Mouse (Mus musculus) testis, adult 2 months (tissue): ENCODE data around the gene 1700016H13Rik. TPM values are rescaled to one million over a fixed set of nuclear protein-coding genes. Genes with fewer than 3 reads are reported as not detected.

Source experiments
- H3K27ac ChIP-seq: fragments of 200-500 bp; 2 replicates; pipeline ENCODE4 v1.5.1; 2012; ENCODE audit warnings: low read depth, low read length; ENCODE audit not compliant: control insufficient read depth, insufficient read depth
- H3K27me3 ChIP-seq: fragments of 200-500 bp; 2 replicates; pipeline ENCODE4 v1.6.1; 2012; ENCODE audit warnings: mild to moderate bottlenecking, low read length, moderate library complexity; ENCODE audit not compliant: control insufficient read depth, insufficient read depth
- H3K36me3 ChIP-seq: fragments of 200-500 bp; 2 replicates; pipeline ENCODE4 v1.6.1; 2012; ENCODE audit warnings: mild to moderate bottlenecking, low read length; ENCODE audit not compliant: control insufficient read depth, insufficient read depth
- H3K4me1 ChIP-seq: fragments of 200-500 bp; 2 replicates; pipeline ENCODE4 v1.6.1; 2012; ENCODE audit warnings: low read length; ENCODE audit not compliant: control insufficient read depth, insufficient read depth
- H3K4me3 ChIP-seq: fragments of 200-500 bp; 2 replicates; pipeline ENCODE4 v1.5.1; 2012; ENCODE audit warnings: low read depth, mild to moderate bottlenecking, low read length, moderate library complexity, mixed read lengths; ENCODE audit not compliant: control insufficient read depth
- CTCF ChIP-seq: fragments of 200-500 bp; IDR thresholded peaks from 2 replicates; pipeline ENCODE4 v1.5.1; 2012; ENCODE audit warnings: low read depth, mild to moderate bottlenecking, inconsistent platforms, low read length, moderate library complexity; ENCODE audit not compliant: control insufficient read depth, insufficient read depth, insufficient replicate concordance
- POLR2A ChIP-seq: fragments of 200-500 bp; IDR thresholded peaks from 2 replicates; pipeline ENCODE4 v1.6.1; 2012; ENCODE audit warnings: low read depth, mild to moderate bottlenecking, inconsistent platforms, low read length, moderate library complexity; ENCODE audit not compliant: control insufficient read depth
- polyA plus RNA-seq: library from polyadenylated mRNA; depleted of rRNA; stranded (reverse); fragments of >200 nt; gene quantifications from 2 replicates; pipeline ENCODE4 v1.2.3, GENCODE M21; 2012

1700016H13Rik gene
- polyA plus RNA-seq, 1 experiment = 429 TPM

DNA sequence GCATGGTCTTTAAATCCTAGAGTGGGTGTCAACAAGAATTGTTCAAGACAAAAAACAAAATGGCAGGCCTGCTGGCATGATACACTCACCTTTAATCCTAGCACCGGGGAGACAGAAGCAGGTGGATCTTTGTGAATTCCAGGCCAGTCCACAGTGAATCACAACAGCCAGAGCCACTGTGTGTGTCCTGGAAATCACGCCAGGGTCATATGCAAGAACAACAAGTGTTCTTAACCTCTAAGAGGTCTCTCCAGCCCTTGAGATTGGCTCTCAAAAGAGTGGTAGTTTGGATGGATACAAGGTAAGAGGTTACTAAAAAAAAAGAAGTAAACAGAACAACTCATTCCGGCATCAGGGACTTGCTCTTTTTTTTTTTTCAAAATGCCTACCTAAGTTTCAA is 8.5 kb downstream of the 1700016H13Rik start:
- TF ChIP-seq POLR2A (no peak), CTCF (no peak)

DNA sequence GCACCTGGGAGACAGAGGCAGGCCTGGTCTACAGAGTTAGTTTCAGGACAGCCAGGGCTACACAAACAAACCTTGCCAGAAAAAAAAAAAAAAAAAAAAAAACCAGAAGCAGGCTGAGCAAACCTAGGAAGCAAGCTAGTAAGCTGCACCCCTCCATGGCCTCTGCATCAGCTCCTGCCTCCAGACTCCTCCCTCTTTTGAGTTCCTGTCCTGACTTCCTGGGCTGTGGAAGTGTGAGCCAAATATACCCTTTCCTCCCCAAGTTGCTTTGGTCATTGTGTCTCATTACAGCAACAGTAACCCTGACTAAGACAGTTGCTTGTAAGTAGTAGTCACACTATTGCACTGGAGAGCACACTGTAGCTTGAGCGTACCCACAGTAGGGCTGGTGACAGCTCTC is 11.6 kb downstream of the 1700016H13Rik start:
- Histone ChIP-seq H3K36me3 (no peaks in the 10 kb centered on the region), H3K4me3 (no peak overlapping the region), H3K27ac (no peak overlapping the region), H3K4me1 (no peaks in the 10 kb centered on the region), H3K27me3 (no peaks in the 10 kb centered on the region)
- no peak for TF ChIP-seq POLR2A
- no peak for TF ChIP-seq CTCF

More for the DNA sequence above, 8.5 kb downstream of the 1700016H13Rik start:
- no peak overlapping the region for H3K4me3 ChIP-seq
- H3K27ac ChIP-seq = no peak overlapping the region
- H3K36me3 ChIP-seq = no peaks in the 10 kb centered on the region
- H3K27me3 ChIP-seq = no peaks in the 10 kb centered on the region
- H3K4me1 ChIP-seq = no peaks in the 10 kb centered on the region

DNA sequence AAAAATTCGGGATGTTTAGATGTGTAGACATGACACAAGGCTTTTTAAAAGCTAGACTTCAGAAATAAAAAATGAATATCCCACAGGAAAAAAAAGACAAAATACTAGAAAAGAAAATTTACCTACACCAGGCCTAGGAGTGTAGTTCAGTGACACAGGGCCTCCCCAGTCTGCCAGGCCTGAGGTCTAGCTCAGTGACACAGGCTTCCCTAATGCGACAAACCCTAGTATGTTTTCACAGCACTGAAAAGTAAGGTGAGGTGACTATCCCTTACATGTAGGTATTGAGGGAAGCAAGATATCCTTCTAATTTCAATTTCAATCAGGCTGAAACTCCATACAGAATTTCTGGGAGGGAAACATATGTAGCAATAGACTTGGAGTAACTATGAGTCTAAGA is 18.6 kb downstream of the 1700016H13Rik start:
- Histone ChIP-seq H3K36me3 (no peaks in the 10 kb centered on the region), H3K4me3 (no peak overlapping the region), H3K27ac (no peak overlapping the region), H3K4me1 (no peaks in the 10 kb centered on the region), H3K27me3 (no peaks in the 10 kb centered on the region)
- no peak for TF ChIP-seq CTCF
- TF ChIP-seq POLR2A = no peak

DNA sequence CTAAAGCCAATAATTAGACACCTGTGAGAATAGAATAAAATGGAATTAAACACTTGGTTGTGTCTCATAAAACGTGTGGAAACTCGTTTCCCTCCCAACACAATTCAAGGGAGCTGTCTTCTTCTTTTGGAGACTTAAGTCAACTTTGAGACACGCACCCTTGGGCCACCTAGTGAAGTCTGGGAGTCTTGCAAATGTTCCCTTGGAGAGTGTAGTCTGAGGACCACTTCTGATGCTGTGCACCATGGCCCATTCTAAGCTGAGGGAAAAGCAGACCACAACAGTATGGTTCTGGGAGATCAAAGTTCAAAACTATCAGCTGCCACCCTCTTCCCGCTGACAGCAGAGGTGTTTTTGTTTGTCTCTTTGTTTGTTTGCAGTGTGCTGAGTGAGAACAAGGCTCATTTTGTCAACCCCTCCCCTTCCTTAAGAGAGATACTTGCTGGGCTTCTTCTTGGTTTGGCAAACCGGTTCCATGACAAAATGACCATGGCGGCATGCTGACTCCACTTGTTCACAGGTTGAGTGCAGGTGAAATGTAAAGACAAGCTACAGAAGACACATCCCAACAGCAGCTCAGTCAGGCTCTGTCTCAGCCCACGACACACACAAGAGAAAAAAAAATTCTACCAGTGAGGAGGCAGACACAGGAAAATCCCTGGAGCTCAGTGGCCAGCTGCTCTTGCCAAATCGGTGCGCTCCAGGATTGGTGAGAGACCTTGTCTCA is 25.8 kb downstream of the 1700016H13Rik start:
- H3K4me1 ChIP-seq = no peaks in the 10 kb centered on the region; the same call in 1 of the 2 replicates
- H3K4me3 ChIP-seq = no peak overlapping the region
- no peak overlapping the region for H3K27ac ChIP-seq
- H3K36me3 ChIP-seq = no peaks in the 10 kb centered on the region
- no peaks in the 10 kb centered on the region for H3K27me3 ChIP-seq
- no peak for TF ChIP-seq POLR2A
- TF ChIP-seq CTCF = no peak

DNA sequence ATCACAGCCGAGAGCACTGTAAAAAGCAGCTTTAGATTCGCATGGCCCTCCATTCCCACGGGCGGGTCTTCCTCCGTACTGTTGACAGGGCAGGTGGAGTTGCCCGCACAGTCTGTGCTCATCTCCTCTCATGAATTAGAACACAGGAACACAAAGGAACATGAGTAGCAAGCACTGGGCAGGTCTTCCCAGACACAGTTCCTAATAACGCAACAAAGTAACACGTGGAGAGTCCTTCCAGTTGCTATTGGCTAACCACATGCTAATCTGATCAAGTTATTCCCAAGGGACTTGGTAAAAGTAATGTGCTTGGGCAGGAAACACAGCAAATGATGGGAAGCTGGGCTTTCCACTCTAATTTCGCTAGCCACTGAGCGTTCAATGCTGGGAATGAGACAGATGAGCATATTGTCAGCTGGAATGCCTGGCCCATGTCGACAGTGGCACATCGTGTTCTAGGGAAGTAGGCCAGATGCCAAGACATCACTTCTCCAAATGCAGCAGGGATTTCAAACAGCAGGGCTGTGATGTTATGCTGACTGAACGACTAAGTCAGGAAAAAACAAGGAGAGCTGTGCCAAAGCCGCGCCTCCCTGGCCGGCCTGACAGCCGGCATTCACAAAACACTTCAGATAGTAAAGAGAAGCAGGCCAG is 26.6 kb downstream of the 1700016H13Rik start, which contains the start of gene Slc10a6:
TSS of gene Slc10a6 (minus strand) at position 293 of the 654 bp plus-strand sequence.
- TF ChIP-seq POLR2A (no peak), CTCF (no peak)
- peaks cover 2% of the 10 kb centered on the region for H3K4me1 ChIP-seq
- H3K4me3 ChIP-seq = no peak within 1 kb of the TSS
- H3K27me3 ChIP-seq = no peaks in the 10 kb centered on the region
- H3K36me3 ChIP-seq = no peaks in the 10 kb centered on the region
- no peak within 1 kb of the TSS for H3K27ac ChIP-seq

DNA sequence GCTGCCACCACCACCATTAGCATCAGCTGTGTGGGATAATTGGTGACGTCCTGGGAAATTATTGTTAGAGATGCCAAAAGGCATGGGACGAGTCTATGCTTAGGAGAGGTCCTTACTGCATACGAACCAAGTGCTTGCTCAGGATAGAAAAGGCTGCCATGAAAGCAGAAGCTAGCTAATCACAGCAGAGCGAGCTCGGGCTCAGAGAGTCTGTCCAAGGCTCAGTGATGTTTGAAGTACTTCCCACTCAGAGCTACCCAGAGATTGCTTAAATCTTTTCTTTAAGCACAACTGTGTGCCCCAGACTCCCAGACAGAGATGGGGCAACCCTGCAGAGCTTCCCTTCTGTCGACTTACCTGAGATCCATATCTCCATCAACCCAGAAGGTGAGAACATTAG is 27.3 kb downstream of the 1700016H13Rik start:
- Histone ChIP-seq H3K4me1 (peaks cover 2% of the 10 kb centered on the region), H3K27ac (no peak overlapping the region), H3K27me3 (no peaks in the 10 kb centered on the region), H3K36me3 (no peaks in the 10 kb centered on the region), H3K4me3 (no peak overlapping the region)
- TF ChIP-seq CTCF = no peak

DNA sequence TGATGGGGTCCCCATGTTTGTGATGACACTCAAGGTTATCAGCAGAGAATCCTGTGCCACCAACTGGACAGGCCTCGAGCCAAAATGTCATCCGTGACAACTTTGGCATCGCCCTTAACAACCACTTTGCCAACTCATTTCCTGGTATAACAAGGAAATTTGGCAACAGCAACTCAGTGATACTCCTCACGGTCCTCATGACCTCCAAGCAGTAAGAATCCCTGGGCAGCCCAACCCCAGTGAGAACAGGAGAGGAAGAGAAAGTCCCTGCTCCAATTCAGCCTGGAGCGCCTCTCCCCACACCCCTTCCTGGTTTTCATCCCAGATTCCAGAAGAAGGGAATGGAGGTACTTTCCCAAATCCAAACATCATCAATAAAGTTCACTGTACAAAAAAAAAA is 31.0 kb downstream of the 1700016H13Rik start:
- Histone ChIP-seq H3K36me3 (no peaks in the 10 kb centered on the region), H3K4me1 (peaks cover 2% of the 10 kb centered on the region), H3K27me3 (no peaks in the 10 kb centered on the region), H3K27ac (no peak overlapping the region), H3K4me3 (no peak overlapping the region)
- TF ChIP-seq POLR2A = no peak

DNA sequence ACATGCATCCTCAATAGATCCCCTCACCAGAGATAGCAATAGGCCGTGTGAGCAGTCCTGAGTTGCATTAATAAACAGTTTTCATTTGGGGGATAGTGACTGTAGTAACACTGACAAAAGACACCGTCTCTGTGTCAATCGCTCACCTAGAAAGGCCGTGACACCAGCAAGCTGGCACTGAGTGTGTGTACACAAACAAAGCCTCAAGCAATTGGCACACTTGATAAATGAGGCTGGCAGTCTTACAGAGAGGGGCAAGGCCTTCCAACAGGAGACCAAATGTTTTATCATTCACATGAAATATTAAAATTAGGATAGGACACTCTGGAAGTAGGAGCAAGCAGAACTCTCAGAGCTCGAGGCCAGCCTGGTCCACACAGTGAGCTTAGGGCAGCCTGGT is 33.5 kb downstream of the 1700016H13Rik start:
- H3K27ac ChIP-seq = no peak overlapping the region
- TF ChIP-seq POLR2A (no peak), CTCF (no peak)

More for the DNA sequence above, 33.5 kb downstream of the 1700016H13Rik start:
- Histone ChIP-seq H3K4me1 (peaks cover 2% of the 10 kb centered on the region; the same call in 1 of the 2 replicates), H3K36me3 (no peaks in the 10 kb centered on the region), H3K4me3 (no peak overlapping the region), H3K27me3 (no peaks in the 10 kb centered on the region)
